Mouse (Mus musculus) right cerebral cortex, postnatal 25 days (tissue): ENCODE data around the gene Sox5.

Experiments used
- DNase-seq: peaks from one replicate; pipeline ENCODE4 v3.0.0; 2022

The Sox5 gene

DNA sequence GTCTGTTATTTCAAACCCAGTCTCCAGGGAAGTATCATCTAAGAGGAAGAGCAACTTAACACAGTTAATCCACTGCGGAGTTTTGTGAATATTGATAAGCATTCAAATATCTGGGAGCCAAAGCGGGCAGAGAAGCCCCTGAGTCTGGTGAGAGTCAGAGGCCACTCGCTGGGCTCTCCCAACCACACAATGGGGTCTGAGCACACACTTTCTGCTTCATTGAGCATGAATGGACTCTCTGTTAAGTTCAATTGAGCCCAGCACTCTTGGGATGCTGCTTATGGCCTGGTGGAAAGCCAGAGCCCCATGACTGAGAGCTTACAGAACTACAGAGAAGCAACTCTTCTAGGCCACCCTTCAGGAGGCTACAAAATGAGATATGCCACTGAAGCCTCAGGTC lies 221.6 kb downstream of the Sox5 start:
- DNase-seq = no peak

DNA sequence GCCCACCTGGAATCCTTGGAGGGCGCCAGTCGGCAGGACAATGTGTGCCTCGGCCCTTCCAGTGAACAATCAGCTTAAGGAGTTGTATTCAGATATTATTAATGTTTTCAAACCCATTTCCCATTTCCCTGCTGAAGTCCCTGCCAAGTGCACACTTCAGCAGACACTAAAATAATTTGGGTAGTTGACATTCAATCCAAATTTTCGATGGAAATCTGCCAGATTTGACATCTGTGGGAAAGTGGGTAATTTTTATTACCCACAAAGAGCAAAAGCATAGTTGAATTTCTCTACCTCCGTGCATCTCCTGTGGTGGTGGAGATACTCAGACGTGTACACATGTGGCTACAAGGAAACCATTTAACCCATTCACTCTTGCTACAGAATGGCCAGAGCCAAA lies 228.3 kb downstream of the Sox5 start:
- DNase-seq = no peak

DNA sequence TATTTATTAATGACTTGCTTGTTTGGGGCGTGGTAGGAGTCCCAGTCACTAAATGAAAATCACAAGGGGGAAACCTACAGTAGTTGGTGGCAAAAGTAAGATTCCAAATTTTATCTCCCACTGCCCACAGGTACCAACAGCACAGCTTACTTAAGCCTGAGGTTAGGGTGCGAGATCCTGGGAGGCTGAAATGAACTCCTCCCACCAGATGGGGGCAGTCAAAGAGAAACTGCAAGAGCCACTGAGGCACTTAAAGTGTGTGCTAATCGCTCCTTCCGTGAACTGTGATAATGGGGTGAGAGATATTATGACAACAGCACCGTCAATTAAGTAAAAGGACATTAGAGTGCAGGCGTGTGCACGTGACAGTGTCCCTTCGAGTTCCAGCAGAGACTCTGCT lies 232.8 kb downstream of the Sox5 start:
- DNase-seq = no peak

DNA sequence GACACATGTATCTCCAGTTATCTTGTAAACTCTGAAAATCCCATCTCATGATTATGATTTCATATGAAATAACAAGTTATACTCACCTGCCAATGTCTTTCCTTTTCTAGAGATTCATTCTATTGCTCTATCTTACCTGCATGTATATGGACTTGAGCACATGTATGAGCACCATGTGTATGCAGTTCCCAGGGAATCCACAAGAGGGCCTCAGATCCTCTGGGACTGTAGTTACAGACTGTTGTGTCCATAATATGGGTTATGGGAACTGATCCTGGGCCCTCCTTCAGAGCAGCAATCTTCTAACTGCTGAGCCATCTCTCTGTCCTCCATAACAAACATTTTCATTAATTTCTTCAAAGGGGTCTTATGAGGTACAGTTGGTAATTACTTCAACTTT lies 234.6 kb downstream of the Sox5 start:
- no peak for DNase-seq

DNA sequence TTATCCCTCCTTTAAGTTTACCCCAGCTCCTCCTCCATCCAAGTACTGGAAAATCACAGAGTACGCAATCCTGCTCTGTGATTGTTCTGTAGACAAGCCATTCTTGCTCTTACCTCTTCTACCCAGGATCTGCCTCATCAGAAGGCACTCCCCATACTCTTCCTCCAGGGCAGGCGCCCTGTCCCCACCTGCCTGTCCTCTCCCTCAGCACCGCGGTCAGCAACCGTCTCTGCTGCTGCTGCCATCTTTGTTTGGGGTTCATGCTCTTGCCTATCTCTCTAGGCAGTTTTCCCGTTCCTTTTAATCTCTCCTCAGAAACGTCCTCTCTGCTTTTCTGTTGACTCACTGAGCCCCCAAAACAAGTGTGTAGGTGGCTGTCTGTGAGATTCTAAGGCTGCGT lies 236.2 kb downstream of the Sox5 start:
- no peak for DNase-seq

DNA sequence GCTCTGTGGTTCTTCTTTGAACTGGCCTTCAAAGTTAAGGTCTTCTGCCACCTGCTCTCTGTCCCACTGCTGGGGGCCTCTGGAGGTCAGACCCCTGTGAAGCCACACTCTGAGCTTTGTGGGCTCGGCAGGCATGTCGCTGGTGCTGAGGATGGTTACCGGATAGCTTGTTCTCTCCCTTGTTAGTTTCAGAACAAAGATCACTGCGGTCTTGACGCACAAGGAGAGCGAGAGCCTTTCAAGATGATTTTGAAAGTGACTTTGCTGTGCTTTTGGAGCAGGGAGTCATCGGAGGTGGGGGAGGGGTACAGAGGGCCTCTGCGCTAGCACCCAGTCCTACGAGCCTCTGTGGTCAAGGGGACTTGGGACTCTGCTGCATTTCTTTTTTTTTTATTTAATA lies 240.5 kb downstream of the Sox5 start:
- no peak for DNase-seq

DNA sequence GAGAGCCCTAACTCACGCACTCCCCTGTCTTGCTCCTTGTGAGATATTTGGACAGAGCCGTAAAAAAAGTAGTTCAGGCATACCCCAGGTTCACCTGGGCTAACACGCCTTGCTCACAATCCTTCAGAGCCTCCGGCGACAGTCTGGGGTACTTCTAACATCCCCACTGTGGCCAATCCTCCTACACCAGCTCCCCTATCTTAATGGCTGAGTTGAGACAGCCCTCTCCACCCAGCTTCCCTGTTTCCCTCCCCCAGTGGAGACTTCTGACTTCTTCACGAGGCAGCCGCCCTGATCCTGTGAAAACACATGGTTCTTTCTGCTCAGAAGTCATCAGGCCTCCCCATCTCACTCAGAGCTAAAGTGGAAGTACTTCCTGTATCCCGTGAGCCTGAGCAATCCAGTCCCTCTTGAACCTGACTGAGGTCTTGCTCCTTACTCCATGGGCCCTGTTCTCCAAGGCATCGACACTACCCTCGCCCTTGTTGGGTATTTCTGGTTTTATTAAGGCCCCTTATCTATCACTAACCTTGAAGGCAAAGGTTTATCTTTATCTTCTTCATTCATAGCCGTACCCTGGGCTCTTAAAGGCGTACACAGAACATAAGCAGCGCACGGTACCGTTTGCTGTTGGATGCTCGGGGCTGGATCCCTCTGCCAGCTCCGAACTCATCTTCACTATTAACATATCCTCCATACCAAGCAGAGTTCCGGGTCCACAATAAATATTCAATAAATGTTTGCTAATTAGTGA lies 242.2 kb downstream of the Sox5 start:
- no peak for DNase-seq

DNA sequence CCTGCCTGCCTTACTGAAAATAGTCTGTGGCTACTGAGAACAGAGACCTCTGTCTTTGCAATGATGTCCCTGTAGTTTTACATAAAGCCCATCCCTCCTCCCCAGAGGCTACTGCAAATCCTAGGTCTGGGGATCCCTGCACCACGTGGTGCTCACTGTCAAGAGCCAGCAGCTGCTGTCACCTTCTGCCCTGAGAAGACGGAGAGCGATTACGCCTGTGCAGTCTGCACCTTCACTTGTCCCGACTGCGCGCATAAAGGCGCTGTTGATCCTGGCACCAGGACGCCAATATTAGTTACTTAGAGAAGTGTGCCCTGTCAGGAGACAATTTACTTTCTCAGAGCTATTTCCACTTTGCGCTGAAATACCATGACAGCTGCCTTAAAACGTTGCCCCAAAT lies 258.3 kb downstream of the Sox5 start:
- DNase-seq = no peak

DNA sequence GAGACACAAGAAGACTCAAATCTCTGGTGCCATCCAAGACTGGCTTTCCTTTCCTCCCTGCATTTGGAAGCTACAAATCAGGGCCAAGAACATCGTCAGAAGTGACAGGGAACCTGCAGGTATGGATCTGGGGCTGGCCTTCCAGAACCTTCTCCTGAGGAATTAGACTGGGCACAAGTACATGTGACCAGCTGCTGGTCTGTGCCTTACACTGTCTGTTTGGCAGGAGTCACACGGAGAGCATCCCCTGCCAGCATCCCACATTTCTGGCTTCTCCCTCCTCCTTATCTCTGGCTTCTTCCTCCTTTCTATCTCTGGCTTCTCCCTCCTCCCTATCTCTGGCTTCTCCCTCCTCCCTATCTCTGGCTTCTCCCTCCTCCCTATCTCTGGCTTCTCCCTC lies 263.0 kb downstream of the Sox5 start:
- no peak for DNase-seq

DNA sequence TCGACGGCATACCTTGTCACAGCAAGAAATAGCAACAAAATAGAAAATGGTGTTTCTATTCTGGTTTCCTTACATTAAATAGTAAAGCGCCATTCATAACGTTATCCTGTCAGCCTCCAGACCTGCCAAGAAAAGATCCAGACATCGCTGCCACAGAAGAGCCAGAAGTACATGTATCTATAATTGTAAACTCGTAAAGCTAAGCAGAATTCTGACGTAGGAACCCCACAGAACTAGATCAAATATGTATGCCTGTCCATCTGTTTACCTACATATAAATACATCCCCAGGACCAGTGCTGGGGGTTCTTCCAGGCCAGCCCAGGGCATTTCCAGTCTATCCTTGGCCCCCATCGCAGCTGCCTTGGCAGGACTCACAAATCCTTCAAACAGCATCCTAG lies 265.9 kb downstream of the Sox5 start:
- DNase-seq = no peak

DNA sequence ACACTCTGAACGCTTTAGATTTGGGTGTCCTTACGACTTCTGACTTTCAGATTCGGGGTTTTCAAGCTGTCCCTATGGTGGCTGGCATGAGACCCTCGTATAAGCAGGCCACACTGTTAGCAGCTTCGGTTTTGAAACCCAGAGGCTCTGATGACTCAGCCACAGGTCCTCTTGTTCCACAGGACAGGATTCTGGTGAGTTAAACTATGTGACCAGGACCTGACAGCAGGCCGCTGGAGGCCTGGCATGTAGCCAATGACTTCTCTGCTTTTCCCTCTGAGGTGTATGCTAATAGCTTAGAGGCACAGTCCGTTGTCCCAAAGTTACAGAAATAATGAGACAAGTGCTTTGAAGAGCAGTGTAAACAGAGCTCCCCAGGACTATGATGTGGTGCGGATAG lies 268.0 kb downstream of the Sox5 start:
- DNase-seq = no peak

DNA sequence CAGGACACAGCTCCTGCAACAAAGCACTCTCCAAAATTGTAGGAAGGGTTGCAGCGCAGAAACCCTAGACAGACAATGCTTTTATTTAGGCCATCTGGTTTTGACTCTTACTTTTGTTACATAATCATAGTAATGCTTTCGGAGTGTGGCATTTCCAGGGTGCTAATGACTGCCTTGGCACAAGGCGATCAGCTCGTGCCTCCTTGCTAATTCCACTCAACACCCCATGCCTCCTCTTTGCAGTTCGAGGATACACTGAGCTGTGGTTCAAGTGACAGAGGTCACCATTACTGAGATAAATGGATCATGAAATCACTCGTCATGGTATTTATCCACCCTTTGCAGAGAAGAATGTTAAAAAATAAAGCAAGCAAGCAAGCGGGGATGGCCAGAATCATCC lies 269.9 kb downstream of the Sox5 start:
- no peak for DNase-seq

DNA sequence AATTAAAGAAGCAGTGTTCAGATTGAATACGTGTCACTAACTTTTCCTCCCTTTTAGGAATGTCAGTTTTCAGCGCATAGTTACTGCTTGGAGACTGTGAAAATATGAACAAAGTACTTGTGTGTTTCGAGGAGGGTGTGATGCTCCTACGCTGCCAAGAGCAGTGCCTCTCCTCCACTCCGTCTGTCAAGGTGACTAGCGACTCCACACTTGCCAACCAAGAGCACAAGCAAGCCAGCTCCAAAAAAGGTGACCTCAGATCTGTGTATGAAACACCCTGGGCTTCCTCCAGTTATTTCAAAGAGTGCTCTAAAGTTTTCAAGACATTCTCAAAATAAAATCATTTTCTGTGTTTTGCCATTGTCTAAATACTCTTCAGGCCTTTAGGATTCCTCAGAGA lies 271.6 kb downstream of the Sox5 start:
- DNase-seq = no peak

DNA sequence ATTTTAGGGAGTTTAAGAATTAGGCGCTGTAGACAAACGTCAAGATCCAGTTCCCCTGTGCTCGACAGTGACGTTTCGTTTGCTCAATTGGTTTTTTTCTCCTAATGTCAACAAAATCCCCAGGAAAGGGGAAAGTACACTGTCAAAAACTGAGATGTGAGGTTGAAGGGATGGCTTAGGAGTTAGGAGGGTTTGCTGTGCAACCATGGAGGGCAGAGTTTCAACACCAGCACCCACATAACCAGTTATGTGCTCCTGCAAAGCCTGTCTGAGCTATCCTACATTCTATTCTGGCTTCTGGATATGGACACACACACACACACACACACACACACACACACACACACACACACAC lies 277.6 kb downstream of the Sox5 start:
- no peak for DNase-seq

DNA sequence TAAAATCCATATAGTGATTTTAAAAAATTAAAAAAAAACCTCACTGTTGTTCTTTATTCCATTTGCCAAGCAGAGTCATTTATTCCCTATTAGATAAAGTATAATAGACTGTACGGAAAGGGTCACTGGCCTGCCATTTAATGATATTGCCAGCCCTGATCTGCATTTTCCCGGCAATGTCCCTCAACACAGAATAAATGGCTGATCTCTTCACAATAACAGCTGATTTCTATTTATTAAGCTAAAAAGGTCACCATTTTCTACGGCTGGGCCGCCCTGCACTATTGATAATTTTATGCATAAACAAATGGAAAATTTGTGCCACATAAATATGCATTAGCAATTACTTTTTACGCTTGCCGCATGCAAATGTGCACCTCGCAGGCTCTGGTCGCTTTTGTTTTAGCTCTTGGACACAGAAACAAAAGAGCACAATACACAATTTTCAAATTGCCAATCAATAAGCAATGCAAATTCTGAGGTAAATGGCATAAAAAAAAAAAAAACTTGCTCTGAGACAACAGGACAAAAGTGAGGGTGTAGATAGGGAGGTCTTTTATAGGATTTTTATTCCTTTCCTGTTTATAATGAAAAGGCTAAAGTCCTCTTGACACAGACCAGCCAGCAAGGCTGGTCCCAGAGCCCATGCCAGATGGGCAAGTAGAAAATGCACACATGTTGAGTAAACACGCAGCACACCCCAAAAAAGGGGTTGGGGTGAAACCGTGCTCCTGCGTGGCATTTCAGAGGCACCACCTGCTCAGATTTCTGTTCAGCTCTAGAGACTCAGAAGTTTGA lies 278.2 kb downstream of the Sox5 start:
- DNase-seq = no peak

DNA sequence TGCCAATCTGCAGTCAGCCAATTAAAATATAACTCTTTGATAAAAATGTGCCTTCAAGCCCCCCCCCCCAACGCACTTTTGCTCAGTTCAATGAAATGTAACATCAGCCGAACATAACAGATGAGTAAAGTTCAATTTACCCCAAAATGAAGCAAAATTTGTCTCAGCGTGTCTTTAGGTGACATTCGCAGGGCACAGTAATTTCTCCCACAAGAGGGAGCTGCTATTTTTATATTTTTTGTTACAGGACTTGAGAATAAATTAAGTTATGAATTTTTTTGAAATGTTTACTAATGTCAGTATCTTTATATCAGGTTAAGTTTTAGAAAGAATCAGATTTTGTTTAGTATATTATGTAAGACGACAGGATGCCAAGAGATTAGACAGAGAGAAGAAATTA lies 280.3 kb downstream of the Sox5 start:
- DNase-seq = no peak

DNA sequence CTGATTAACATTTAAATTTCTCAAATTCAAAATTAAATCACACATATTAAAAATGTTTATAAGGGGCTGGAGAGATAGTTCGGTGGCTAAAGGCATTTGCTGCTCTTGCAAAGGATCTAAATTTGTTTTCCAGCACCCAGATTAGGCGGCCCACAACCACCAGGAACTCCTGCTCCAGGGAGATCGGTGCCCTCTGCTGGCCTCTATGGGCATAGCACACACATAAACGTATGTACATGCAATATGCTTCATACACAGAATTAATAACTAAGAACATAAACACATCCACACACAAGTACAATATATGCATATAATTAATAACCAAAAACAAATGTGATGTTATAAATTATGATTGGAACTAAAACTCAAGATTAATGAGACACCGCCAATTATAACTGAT lies 283.6 kb downstream of the Sox5 start:
- no peak for DNase-seq

DNA sequence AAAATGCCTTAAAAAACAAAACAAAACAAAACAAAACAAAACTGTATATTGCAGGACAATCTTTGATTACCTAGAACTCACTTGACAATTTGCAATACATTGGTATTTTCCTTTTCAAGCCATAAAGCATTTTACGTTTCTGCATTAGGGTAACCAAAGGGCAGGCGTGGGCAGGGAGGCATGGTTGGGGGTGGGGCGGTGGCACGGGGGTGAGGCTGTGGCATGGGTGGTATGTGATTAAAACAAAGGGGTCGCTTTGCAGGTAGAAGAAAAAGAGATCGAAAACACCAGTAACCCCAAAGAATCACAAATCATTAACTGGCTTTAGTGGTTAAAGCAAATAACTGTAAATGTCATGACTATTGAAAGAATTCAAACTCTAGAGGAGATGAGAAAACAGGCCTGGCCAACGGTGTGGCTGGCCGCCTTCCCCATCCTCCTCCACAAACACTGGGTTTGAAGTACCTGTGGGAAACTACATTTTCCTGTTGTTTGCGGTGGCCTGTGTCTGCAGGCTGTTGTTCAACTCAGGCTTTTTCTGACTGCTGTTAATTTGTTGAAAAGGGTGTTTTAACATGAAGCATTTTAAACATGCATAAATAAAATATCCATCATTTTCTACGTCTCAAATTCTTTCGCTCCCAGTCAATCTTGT lies 289.9 kb downstream of the Sox5 start:
- DNase-seq = no peak

DNA sequence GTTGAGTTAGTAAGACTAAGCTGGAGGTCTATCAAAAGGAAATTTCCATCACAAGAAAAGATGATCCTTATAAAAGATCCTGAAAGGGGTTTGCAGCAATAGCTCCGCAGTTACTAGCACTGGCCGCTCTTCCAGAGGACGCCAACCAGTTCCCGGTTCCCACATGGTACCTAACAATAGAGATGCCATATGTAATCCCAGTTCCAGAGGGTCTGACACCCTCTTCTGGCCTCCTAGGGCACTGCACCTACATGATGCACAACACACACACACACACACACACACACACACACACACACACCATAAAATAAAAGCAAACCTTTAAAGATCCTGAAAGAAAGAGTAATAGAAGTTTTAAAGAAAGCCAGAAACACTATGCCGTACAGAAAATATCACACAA lies 290.9 kb downstream of the Sox5 start:
- no peak for DNase-seq

DNA sequence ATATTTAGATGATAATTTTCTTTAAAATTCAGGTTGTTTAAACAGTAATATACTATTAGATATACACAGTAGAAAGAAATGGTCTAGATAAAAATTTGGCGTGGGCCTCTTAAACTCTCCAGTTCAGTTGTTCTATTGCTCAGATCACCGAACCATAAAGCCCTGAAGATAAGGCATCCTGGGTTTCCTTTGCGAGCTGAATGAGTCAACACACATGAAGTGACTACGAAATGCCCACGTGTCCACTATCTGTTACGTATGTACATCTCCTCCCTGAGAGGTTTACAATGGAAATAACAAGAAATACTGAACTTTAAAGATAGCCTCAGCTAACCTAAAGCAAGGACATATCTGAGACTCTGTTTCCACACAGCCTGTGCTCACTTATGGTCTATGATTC lies 296.2 kb downstream of the Sox5 start:
- no peak for DNase-seq

DNA sequence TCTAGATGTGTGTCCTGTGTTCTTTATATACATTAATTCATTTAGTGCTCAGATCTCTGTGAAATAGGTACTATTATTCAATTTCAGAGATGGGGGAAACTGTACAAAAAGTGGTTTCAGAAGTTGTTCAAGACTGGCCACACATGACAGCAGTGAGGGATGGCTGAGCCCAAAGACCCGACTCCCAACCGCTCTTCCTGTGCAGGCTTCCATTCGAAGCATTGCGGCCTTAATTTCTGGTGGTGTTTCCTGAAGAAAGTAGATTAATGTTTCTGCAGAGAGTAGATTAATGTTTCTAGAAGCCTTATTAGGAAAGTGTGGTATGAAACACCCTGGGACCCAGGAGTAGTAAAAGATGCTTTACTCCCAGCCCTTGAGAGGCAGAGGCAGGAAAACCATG lies 298.6 kb downstream of the Sox5 start:
- DNase-seq = no peak

DNA sequence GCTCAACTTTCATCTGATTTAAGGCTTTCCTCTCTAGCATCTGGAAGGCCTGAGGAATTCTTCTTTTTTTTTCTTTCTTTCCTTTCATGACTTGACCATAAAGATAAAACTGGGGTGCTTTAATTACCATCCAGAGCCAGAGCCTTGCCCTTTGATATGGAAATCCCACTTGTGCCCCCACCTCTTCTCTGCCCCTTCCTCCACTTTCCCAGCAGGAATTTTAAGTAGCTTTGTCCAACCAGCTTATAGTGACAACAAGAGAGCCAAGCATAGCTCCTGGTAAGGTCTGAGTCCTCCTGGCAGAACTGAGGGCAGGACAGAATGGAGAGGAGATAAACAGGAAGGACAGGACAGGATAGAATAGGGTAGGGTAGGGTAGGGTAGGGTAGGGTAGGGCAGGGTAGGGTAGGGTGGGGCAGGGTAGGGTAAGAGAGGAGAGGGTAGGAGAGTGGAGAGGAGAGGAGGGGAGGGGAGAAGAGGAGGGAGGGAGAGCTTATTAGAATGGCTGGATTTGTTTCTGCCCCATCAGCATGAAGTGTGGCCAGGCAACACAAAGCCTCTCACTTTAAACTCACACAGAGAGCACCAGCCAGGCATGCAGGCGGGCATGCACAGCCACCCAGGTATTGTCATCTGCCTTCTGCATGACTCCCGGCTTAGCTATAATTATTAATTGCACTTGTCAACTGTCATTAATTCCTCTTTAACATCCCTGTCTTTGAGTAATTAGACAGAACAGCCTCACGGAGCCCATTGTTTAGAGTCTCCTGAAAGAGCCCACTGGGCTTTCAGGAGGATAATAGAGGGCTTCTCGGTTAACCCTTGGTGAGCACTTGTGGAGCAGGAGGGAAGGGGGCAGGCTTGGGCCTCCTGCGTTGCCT lies 300.9 kb downstream of the Sox5 start:
- DNase-seq = no peak

DNA sequence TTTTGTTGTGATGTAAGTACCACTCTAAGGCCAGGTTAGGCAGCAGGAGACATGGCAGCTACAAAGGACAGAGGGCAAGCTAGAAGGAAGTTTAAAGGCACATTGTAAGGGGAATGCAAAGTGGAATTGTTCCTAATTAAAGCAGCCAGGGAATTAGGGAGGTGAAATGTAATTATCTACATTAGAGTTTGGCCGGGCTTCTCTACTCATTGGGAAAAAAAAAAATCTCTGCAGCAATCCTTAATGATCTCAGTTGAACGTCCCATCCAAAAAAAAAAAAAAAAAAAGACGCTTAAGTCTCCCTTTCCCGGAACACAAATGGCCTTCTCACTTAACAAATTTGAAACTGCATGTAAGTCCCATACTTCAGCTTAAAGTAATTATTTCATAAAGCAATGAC lies 301.9 kb downstream of the Sox5 start:
- no peak for DNase-seq
